Mouse (Mus musculus) limb, embryonic 14.5 days (tissue): ENCODE results near the gene Lgi2. TPM values are rescaled to one million over a fixed set of nuclear protein-coding genes. Genes with fewer than 3 reads are reported as not detected.

ENCODE experiments used
- ATAC-seq: fragments of 200-750 bp; cut with Nextera tagmentation; 2 replicates; pipeline ENCODE4 v1.8.0; 2017; ENCODE audit warnings: low read depth, moderate number of reproducible peaks, moderate TSS enrichment; ENCODE audit not compliant: low FRiP score
- DNase-seq: peaks from one replicate; pipeline ENCODE4 v3.0.0-alpha.2; 2015; ENCODE audit warnings: low spot score
- H3K27ac ChIP-seq: fragments of 300-500 bp; sonication (generic); replicated peaks from 2 replicates; pipeline ENCODE4 v1.5.1; 2014; ENCODE audit warnings: low read depth, mild to moderate bottlenecking, low read length, moderate library complexity, mixed read lengths
- H3K27me3 ChIP-seq: fragments of 300-500 bp; sonication (generic); 2 replicates; pipeline ENCODE4 v1.6.1; 2014; ENCODE audit warnings: low read length, mixed read lengths; ENCODE audit not compliant: control insufficient read depth, insufficient read depth
- H3K36me3 ChIP-seq: fragments of 300-500 bp; sonication (generic); 2 replicates; pipeline ENCODE4 v1.6.1; 2014; ENCODE audit warnings: mild to moderate bottlenecking, low read length, moderate library complexity, mixed read lengths; ENCODE audit not compliant: control insufficient read depth, insufficient read depth
- H3K4me1 ChIP-seq: fragments of 300-500 bp; sonication (generic); 2 replicates; pipeline ENCODE4 v1.6.1; 2014; ENCODE audit warnings: antibody characterized with exemption, low read length, mixed read lengths; ENCODE audit not compliant: control insufficient read depth, insufficient read depth
- H3K4me2 ChIP-seq: fragments of 300-500 bp; sonication (generic); replicated peaks from 2 replicates; pipeline ENCODE4 v1.6.1; 2014; ENCODE audit warnings: low read depth, mild to moderate bottlenecking, low read length, moderate library complexity; ENCODE audit not compliant: severe bottlenecking
- H3K4me3 ChIP-seq: fragments of 300-500 bp; sonication (generic); replicated peaks from 2 replicates; pipeline ENCODE4 v1.5.1; 2014; ENCODE audit warnings: low read length
- H3K9ac ChIP-seq: fragments of 300-500 bp; sonication (generic); 2 replicates; pipeline ENCODE4 v1.6.1; 2014; ENCODE audit warnings: mild to moderate bottlenecking, low read depth, low read length, moderate library complexity; ENCODE audit not compliant: severe bottlenecking
- H3K9me3 ChIP-seq: fragments of 300-500 bp; sonication (generic); 2 replicates; pipeline ENCODE4 v1.6.1; 2016; ENCODE audit warnings: low read length; ENCODE audit not compliant: control insufficient read depth
- POLR2A ChIP-seq: fragments of 200-500 bp; IDR thresholded peaks from 2 replicates; pipeline ENCODE4 v1.8.0; 2012; ENCODE audit warnings: inconsistent platforms, mild to moderate bottlenecking, moderate library complexity, borderline replicate concordance; ENCODE audit not compliant: insufficient read depth, insufficient read length; ENCODE audit errors: extremely low read depth
- WGBS: fragments of 180-500 bp; shearing (Covaris S2); extraction: QIAGEN DNeasy Blood & Tissue Kit; methylation state at CpG from one replicate; pipeline ENCODE4 v1.1.7; 2014; 5-methylcytosine and 5-hydroxymethylcytosine counted together
- polyA plus RNA-seq, 2 experiments: library from polyadenylated mRNA; depleted of rRNA in 1 of 2; stranded (reverse) in 1 of 2; unstranded in 1 of 2; fragments of >200 nt; fragmentation: Nextera tagmentation in 1 of 2; extraction: Ambion mirVana in 1 of 2; gene quantifications; 2 replicates each; pipeline versions ENCODE4 v1.2.1 to v1.2.3; 2012 to 2014

Lgi2 gene
- polyA plus RNA-seq, 2 experiments = 3.6 to 7.3 TPM

GRCm38 (mm10) chr5:52587291-52587733, 21.1 kb upstream of the Lgi2 start:
- TF ChIP-seq POLR2A = no peak
- ATAC-seq = no peak

DNA sequence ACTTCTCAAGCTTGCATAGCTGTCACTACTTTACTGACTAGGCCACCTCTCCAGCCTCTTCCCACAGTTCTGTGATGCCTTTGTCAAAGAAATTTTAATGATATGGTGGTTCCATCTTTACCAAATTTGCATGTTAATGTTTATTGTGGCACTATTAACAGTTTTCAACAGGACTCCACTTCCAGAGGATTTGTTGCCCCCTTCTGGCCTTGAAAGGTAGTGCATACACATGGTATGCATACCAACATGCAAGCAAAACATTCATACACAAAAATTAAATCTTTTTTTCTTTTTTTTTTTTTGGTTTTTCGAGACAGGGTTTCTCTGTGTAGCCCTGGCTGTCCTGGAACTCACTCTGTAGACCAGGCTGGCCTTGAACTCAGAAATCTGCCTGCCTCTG, 6.3 kb upstream of the Lgi2 start:
- Histone ChIP-seq H3K9ac (no peak overlapping the region), H3K9me3 (0 out of 2 replicates have a peak, but pooled peaks cover 6% of the 10 kb centered on the region), H3K27me3 (no peaks in the 10 kb centered on the region), H3K27ac (no peak overlapping the region), H3K36me3 (no peaks in the 10 kb centered on the region), H3K4me1 (no peaks in the 10 kb centered on the region), H3K4me3 (no peak overlapping the region), H3K4me2 (no peak overlapping the region)
- ATAC-seq (no peak), DNase-seq (no peak)
- no peak for TF ChIP-seq POLR2A
- WGBS = 38% methylated on average over 1 of the region's 1 CpGs

More at GRCm38 (mm10) chr5:52587291-52587733, 21.1 kb upstream of the Lgi2 start:
- H3K4me2 ChIP-seq = no peak overlapping the region
- no peak overlapping the region for H3K9ac ChIP-seq
- H3K4me1 ChIP-seq = no peaks in the 10 kb centered on the region
- H3K27me3 ChIP-seq = no peaks in the 10 kb centered on the region
- no peak for DNase-seq
- H3K27ac ChIP-seq = no peak overlapping the region
- no peak overlapping the region for H3K4me3 ChIP-seq
- H3K36me3 ChIP-seq = no peaks in the 10 kb centered on the region
- WGBS = 82% methylated on average over 9 of the region's 9 CpGs
- no peaks in the 10 kb centered on the region for H3K9me3 ChIP-seq

DNA sequence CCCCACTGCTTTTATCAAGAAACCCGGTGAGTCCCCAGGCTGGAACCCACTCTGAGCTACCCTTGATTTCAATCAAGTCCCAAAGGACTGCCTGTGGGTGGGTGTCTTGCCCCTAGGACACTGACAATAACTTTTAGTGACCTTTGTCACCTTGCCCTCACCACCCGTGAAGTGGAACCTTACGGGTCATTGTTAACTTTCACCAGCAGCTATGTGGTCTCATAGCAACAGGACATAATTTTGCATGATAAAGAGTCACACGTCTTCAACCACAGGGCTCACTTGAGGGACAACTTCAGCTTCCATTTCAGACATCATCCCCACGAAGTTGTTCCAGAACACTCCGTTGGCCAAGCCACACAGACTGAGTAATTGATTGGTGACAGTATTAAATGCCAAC, 4.5 kb upstream of the Lgi2 start:
- H3K9me3 ChIP-seq = 0 out of 2 replicates have a peak, but pooled peaks cover 6% of the 10 kb centered on the region
- WGBS = 73% methylated on average over 6 of the region's 6 CpGs
- TF ChIP-seq POLR2A = no peak

GRCm38 (mm10) chr5:52565214-52565812, 949 bp downstream of the Lgi2 start:
- DNase-seq (no peak), ATAC-seq (peak; percentile 28; the same call in 1 of the 2 replicates)
- H3K4me3 ChIP-seq = peak overlapping the region; percentile 58
- TF ChIP-seq POLR2A = no peak
- H3K9ac ChIP-seq = peak overlapping the region; percentile 65
- H3K4me1 ChIP-seq = peaks cover 12% of the 10 kb centered on the region
- WGBS = 3% methylated on average over 16 of the region's 17 CpGs
- no peaks in the 10 kb centered on the region; the same call in 1 of the 2 replicates for H3K27me3 ChIP-seq
- H3K27ac ChIP-seq = no peak overlapping the region
- H3K9me3 ChIP-seq = no peaks in the 10 kb centered on the region
- peak overlapping the region; percentile 90 for H3K4me2 ChIP-seq
- no peaks in the 10 kb centered on the region for H3K36me3 ChIP-seq

More for the DNA sequence above, 4.5 kb upstream of the Lgi2 start:
- ATAC-seq (no peak), DNase-seq (no peak)
- H3K9ac ChIP-seq = no peak overlapping the region
- H3K4me1 ChIP-seq = peaks cover under 1% of the 10 kb centered on the region; the same call in 1 of the 2 replicates
- H3K36me3 ChIP-seq = no peaks in the 10 kb centered on the region
- H3K4me2 ChIP-seq = no peak overlapping the region
- no peaks in the 10 kb centered on the region; the same call in 1 of the 2 replicates for H3K27me3 ChIP-seq
- no peak overlapping the region for H3K27ac ChIP-seq
- H3K4me3 ChIP-seq = no peak overlapping the region

GRCm38 (mm10) chr5:52564351-52564750, 1.9 kb downstream of the Lgi2 start:
- Histone ChIP-seq H3K4me1 (peaks cover 12% of the 10 kb centered on the region), H3K4me2 (no peak overlapping the region)
- 30% methylated on average over 3 of the region's 3 CpGs for WGBS

GRCm38 (mm10) chr5:52560240-52560639, 6.0 kb downstream of the Lgi2 start:
- H3K27me3 ChIP-seq = no peaks in the 10 kb centered on the region
- no peak overlapping the region for H3K27ac ChIP-seq
- no peak overlapping the region for H3K9ac ChIP-seq
- ATAC-seq = no peak
- H3K36me3 ChIP-seq = no peaks in the 10 kb centered on the region
- no peak for TF ChIP-seq POLR2A
- H3K4me3 ChIP-seq = no peak overlapping the region
- H3K4me2 ChIP-seq = no peak overlapping the region
- WGBS = 69% methylated on average over 8 of the region's 8 CpGs
- no peaks in the 10 kb centered on the region for H3K9me3 ChIP-seq
- no peak for DNase-seq
- H3K4me1 ChIP-seq = peaks cover 7% of the 10 kb centered on the region

More at GRCm38 (mm10) chr5:52564351-52564750, 1.9 kb downstream of the Lgi2 start:
- DNase-seq (peak; percentile 14), ATAC-seq (no peak)
- Histone ChIP-seq H3K27me3 (no peaks in the 10 kb centered on the region; the same call in 1 of the 2 replicates), H3K27ac (no peak overlapping the region), H3K36me3 (no peaks in the 10 kb centered on the region), H3K4me3 (no peak overlapping the region), H3K9me3 (no peaks in the 10 kb centered on the region), H3K9ac (no peak overlapping the region)
- no peak for TF ChIP-seq POLR2A
